Mouse (Mus musculus): ENCODE measurements around the gene Nes. TPM values are rescaled to one million over a fixed set of nuclear protein-coding genes. Genes with fewer than 3 reads are reported as not detected.

The Nes gene
- total RNA-seq, 2 experiments from 2014 or later, result 169 to 207 TPM

- DNase-seq (ENCODE audit: low spot score in 2 of 2), result peak in 1 of 2 experiments; percentile 10
These were observed 10.4 kb downstream of the Nes start for GRCm38 (mm10) chr3:87981214-87981760.

GRCm38 (mm10) chr3:87981894-87982835 is 11.3 kb downstream of the Nes start:
- DNase-seq (ENCODE audit: low spot score in 2 of 2), result peak in 1 of 2 experiments; percentile 59

- peak in 1 of 2 experiments; percentile 60 for DNase-seq (ENCODE audit: low spot score in 2 of 2)
These were observed 12.1 kb downstream of the Nes start for GRCm38 (mm10) chr3:87982836-87983601.

- no peak for DNase-seq (ENCODE audit: low spot score in 2 of 2)
These were observed 12.7 kb downstream of the Nes start for GRCm38 (mm10) chr3:87983627-87984026.

- peak in 1 of 2 experiments; percentile 11 for DNase-seq (ENCODE audit: low spot score in 2 of 2)
These were observed 13.2 kb downstream of the Nes start for GRCm38 (mm10) chr3:87984094-87984493.

- DNase-seq (ENCODE audit: low spot score in 2 of 2), result peak in 1 of 2 experiments; percentile 31
These were observed 14.8 kb downstream of the Nes start for GRCm38 (mm10) chr3:87985505-87986320.

- peak; percentile 98 for DNase-seq (ENCODE audit: low spot score in 2 of 2)
These were observed 16.0 kb downstream of the Nes start for GRCm38 (mm10) chr3:87986868-87987267.

- peak in 1 of 2 experiments; percentile 12 for DNase-seq (ENCODE audit: low spot score in 2 of 2)
These were observed 16.8 kb downstream of the Nes start for GRCm38 (mm10) chr3:87987633-87988032.

- peak in 1 of 2 experiments; percentile 23 for DNase-seq (ENCODE audit: low spot score in 2 of 2)
These were observed 17.2 kb downstream of the Nes start for GRCm38 (mm10) chr3:87988068-87988467.

- DNase-seq (ENCODE audit: low spot score in 2 of 2), result peak in 1 of 2 experiments; percentile 9
These were observed 19.1 kb downstream of the Nes start for GRCm38 (mm10) chr3:87989935-87990334.

GRCm38 (mm10) chr3:87993436-87993835 is 22.6 kb downstream of the Nes start:
- peak in 1 of 2 experiments; percentile 57 for DNase-seq (ENCODE audit: low spot score in 2 of 2)

GRCm38 (mm10) chr3:87995331-87995730 is 24.5 kb downstream of the Nes start:
- peak in 1 of 2 experiments; percentile 10 for DNase-seq (ENCODE audit: low spot score in 2 of 2)

GRCm38 (mm10) chr3:87996401-87996800 is 25.5 kb downstream of the Nes start:
- DNase-seq (ENCODE audit: low spot score in 2 of 2), result no peak

GRCm38 (mm10) chr3:87996971-87997614 is 26.2 kb downstream of the Nes start:
- peak in 1 of 2 experiments; percentile 20 for DNase-seq (ENCODE audit: low spot score in 2 of 2)

- DNase-seq (ENCODE audit: low spot score in 2 of 2), result no peak
These were observed 27.9 kb downstream of the Nes start for GRCm38 (mm10) chr3:87998747-87999146.

- DNase-seq (ENCODE audit: low spot score in 2 of 2), result peak in 1 of 2 experiments; percentile 15
These were observed 28.5 kb downstream of the Nes start for GRCm38 (mm10) chr3:87999243-87999895.

- no peak for DNase-seq (ENCODE audit: low spot score in 2 of 2)
These were observed 29.3 kb downstream of the Nes start, which contains the start of gene Bcan for GRCm38 (mm10) chr3:88000181-88000580. TSS of gene Bcan (minus strand) at chr3:88000230.

- no peak for DNase-seq (ENCODE audit: low spot score in 2 of 2)
These were observed 30.1 kb downstream of the Nes start for GRCm38 (mm10) chr3:88000816-88001595.

Data from gastrocnemius, postnatal 4 days (tissue).